Mouse (Mus musculus): ENCODE measurements around the gene Itsn2. TPM values are rescaled to one million over a fixed set of nuclear protein-coding genes. Genes with fewer than 3 reads are reported as not detected.

Itsn2 gene
- polyA plus RNA-seq, 1 experiment from 2014 or later = 33.3 TPM

- Histone ChIP-seq H3K36me3 (ENCODE audit: insufficient read depth, low read length) (peaks cover 6% of the 10 kb centered on the region), H3K9me3 (ENCODE audit: low read length) (no peaks in the 10 kb centered on the region), H3K4me3 (ENCODE audit: low read length) (no peak overlapping the region), H3K4me1 (ENCODE audit: insufficient read depth, low read length) (peaks cover 3% of the 10 kb centered on the region; the same call in 1 of the 2 replicates), H3K27me3 (ENCODE audit: insufficient read depth, low read length) (no peaks in the 10 kb centered on the region), H3K9ac (replicated peaks; ENCODE audit: low read length) (no peak overlapping the region), H3K27ac (ENCODE audit: low read length) (no peak overlapping the region), H3K4me2 (replicated peaks; ENCODE audit: low read depth, low read length) (peak overlapping the region; percentile 24; the same call in 1 of the 2 replicates)
- 0% methylated on average over 7 of the region's 7 CpGs for WGBS
- ATAC-seq (ENCODE audit: low FRiP score, low TSS enrichment) = peak; percentile 95
Measured at GRCm38 (mm10) chr12:4717417-4717816, 125.0 kb downstream of the Itsn2 start.

- Histone ChIP-seq H3K27ac (ENCODE audit: low read length) (no peak overlapping the region), H3K27me3 (ENCODE audit: insufficient read depth, low read length) (no peaks in the 10 kb centered on the region), H3K4me1 (ENCODE audit: insufficient read depth, low read length) (peaks cover 3% of the 10 kb centered on the region; the same call in 1 of the 2 replicates), H3K36me3 (ENCODE audit: insufficient read depth, low read length) (no peaks in the 10 kb centered on the region), H3K9me3 (ENCODE audit: low read length) (no peaks in the 10 kb centered on the region), H3K9ac (replicated peaks; ENCODE audit: low read length) (no peak overlapping the region), H3K4me2 (replicated peaks; ENCODE audit: low read depth, low read length) (no peak overlapping the region), H3K4me3 (ENCODE audit: low read length) (no peak overlapping the region)
- ATAC-seq (ENCODE audit: low FRiP score, low TSS enrichment) = no peak
- WGBS = 72% methylated on average over 13 of the region's 13 CpGs
Measured at GRCm38 (mm10) chr12:4719066-4719761, 126.8 kb downstream of the Itsn2 start.

GRCm38 (mm10) chr12:4719762-4720754 lies 127.6 kb downstream of the Itsn2 start:
- WGBS = 72% methylated on average over 17 of the region's 17 CpGs
- H3K4me3 ChIP-seq (ENCODE audit: low read length) = no peak overlapping the region
- H3K27ac ChIP-seq (ENCODE audit: low read length) = no peak overlapping the region
- no peaks in the 10 kb centered on the region for H3K27me3 ChIP-seq (ENCODE audit: insufficient read depth, low read length)
- H3K9ac ChIP-seq (replicated peaks; ENCODE audit: low read length) = no peak overlapping the region
- H3K36me3 ChIP-seq (ENCODE audit: insufficient read depth, low read length) = no peaks in the 10 kb centered on the region
- H3K4me1 ChIP-seq (ENCODE audit: insufficient read depth, low read length) = peaks cover 3% of the 10 kb centered on the region; the same call in 1 of the 2 replicates
- H3K4me2 ChIP-seq (replicated peaks; ENCODE audit: low read depth, low read length) = no peak overlapping the region
- H3K9me3 ChIP-seq (ENCODE audit: low read length) = no peaks in the 10 kb centered on the region
- no peak for ATAC-seq (ENCODE audit: low FRiP score, low TSS enrichment)

- WGBS = 91% methylated on average over 3 of the region's 3 CpGs
- no peak overlapping the region for H3K4me2 ChIP-seq (replicated peaks; ENCODE audit: low read depth, low read length)
- no peak overlapping the region for H3K4me3 ChIP-seq (ENCODE audit: low read length)
- no peaks in the 10 kb centered on the region for H3K36me3 ChIP-seq (ENCODE audit: insufficient read depth, low read length)
- no peak overlapping the region for H3K9ac ChIP-seq (replicated peaks; ENCODE audit: low read length)
- no peaks in the 10 kb centered on the region for H3K4me1 ChIP-seq (ENCODE audit: insufficient read depth, low read length)
- no peak overlapping the region for H3K27ac ChIP-seq (ENCODE audit: low read length)
- no peaks in the 10 kb centered on the region for H3K27me3 ChIP-seq (ENCODE audit: insufficient read depth, low read length)
- ATAC-seq (ENCODE audit: low FRiP score, low TSS enrichment) = no peak
- peaks cover 3% of the 10 kb centered on the region; the same call in 1 of the 2 replicates for H3K9me3 ChIP-seq (ENCODE audit: low read length)
Measured at GRCm38 (mm10) chr12:4729165-4729564, 136.7 kb downstream of the Itsn2 start.

GRCm38 (mm10) chr12:4731629-4732028 lies 139.2 kb downstream of the Itsn2 start:
- no peak overlapping the region for H3K4me2 ChIP-seq (replicated peaks; ENCODE audit: low read depth, low read length)
- H3K36me3 ChIP-seq (ENCODE audit: insufficient read depth, low read length) = no peaks in the 10 kb centered on the region
- no peaks in the 10 kb centered on the region for H3K4me1 ChIP-seq (ENCODE audit: insufficient read depth, low read length)
- no peaks in the 10 kb centered on the region for H3K27me3 ChIP-seq (ENCODE audit: insufficient read depth, low read length)
- 36% methylated on average over 4 of the region's 4 CpGs for WGBS
- peaks cover 3% of the 10 kb centered on the region; the same call in 1 of the 2 replicates for H3K9me3 ChIP-seq (ENCODE audit: low read length)
- no peak overlapping the region for H3K9ac ChIP-seq (replicated peaks; ENCODE audit: low read length)
- H3K27ac ChIP-seq (ENCODE audit: low read length) = no peak overlapping the region
- ATAC-seq (ENCODE audit: low FRiP score, low TSS enrichment) = peak; percentile 42; the same call in 1 of the 2 replicates
- H3K4me3 ChIP-seq (ENCODE audit: low read length) = no peak overlapping the region

GRCm38 (mm10) chr12:4732332-4732731 lies 139.9 kb downstream of the Itsn2 start:
- H3K4me3 ChIP-seq (ENCODE audit: low read length) = no peak overlapping the region
- H3K27ac ChIP-seq (ENCODE audit: low read length) = no peak overlapping the region
- H3K4me1 ChIP-seq (ENCODE audit: insufficient read depth, low read length) = no peaks in the 10 kb centered on the region
- H3K27me3 ChIP-seq (ENCODE audit: insufficient read depth, low read length) = no peaks in the 10 kb centered on the region
- H3K36me3 ChIP-seq (ENCODE audit: insufficient read depth, low read length) = no peaks in the 10 kb centered on the region
- ATAC-seq (ENCODE audit: low FRiP score, low TSS enrichment) = peak; percentile 82
- H3K9me3 ChIP-seq (ENCODE audit: low read length) = peaks cover 3% of the 10 kb centered on the region; the same call in 1 of the 2 replicates
- H3K9ac ChIP-seq (replicated peaks; ENCODE audit: low read length) = no peak overlapping the region
- WGBS = 22% methylated on average over 4 of the region's 4 CpGs
- no peak overlapping the region for H3K4me2 ChIP-seq (replicated peaks; ENCODE audit: low read depth, low read length)

GRCm38 (mm10) chr12:4738031-4738576 lies 145.7 kb downstream of the Itsn2 start, which contains the start of gene Fam228a:
Gene Fam228a, minus strand, starts transcription at chr12:4738430.
- no peaks in the 10 kb centered on the region for H3K9me3 ChIP-seq (ENCODE audit: low read length)
- WGBS = 84% methylated on average over 18 of the region's 18 CpGs

GRCm38 (mm10) chr12:4740823-4741222 lies 148.4 kb downstream of the Itsn2 start:
- Histone ChIP-seq H3K4me1 (ENCODE audit: insufficient read depth, low read length) (no peaks in the 10 kb centered on the region), H3K9me3 (ENCODE audit: low read length) (no peaks in the 10 kb centered on the region), H3K4me2 (replicated peaks; ENCODE audit: low read depth, low read length) (no peak overlapping the region), H3K27me3 (ENCODE audit: insufficient read depth, low read length) (no peaks in the 10 kb centered on the region), H3K36me3 (ENCODE audit: insufficient read depth, low read length) (no peaks in the 10 kb centered on the region), H3K27ac (ENCODE audit: low read length) (no peak overlapping the region), H3K4me3 (ENCODE audit: low read length) (no peak overlapping the region), H3K9ac (replicated peaks; ENCODE audit: low read length) (no peak overlapping the region)
- WGBS = 77% methylated on average over 7 of the region's 7 CpGs
- no peak for ATAC-seq (ENCODE audit: low FRiP score, low TSS enrichment)

More at GRCm38 (mm10) chr12:4738031-4738576, 145.7 kb downstream of the Itsn2 start, which contains the start of gene Fam228a:
- no peak within 1 kb of the TSS for H3K4me3 ChIP-seq (ENCODE audit: low read length)
- no peak within 1 kb of the TSS for H3K9ac ChIP-seq (replicated peaks; ENCODE audit: low read length)
- H3K27ac ChIP-seq (ENCODE audit: low read length) = no peak within 1 kb of the TSS
- H3K36me3 ChIP-seq (ENCODE audit: insufficient read depth, low read length) = no peaks in the 10 kb centered on the region
- no peak for ATAC-seq (ENCODE audit: low FRiP score, low TSS enrichment)
- H3K4me2 ChIP-seq (replicated peaks; ENCODE audit: low read depth, low read length) = no peak within 1 kb of the TSS
- H3K4me1 ChIP-seq (ENCODE audit: insufficient read depth, low read length) = no peaks in the 10 kb centered on the region
- H3K27me3 ChIP-seq (ENCODE audit: insufficient read depth, low read length) = no peaks in the 10 kb centered on the region

GRCm38 (mm10) chr12:4742183-4742582 lies 149.7 kb downstream of the Itsn2 start:
- H3K27ac ChIP-seq (ENCODE audit: low read length) = no peak overlapping the region
- WGBS = 84% methylated on average over 3 of the region's 3 CpGs
- H3K4me2 ChIP-seq (replicated peaks; ENCODE audit: low read depth, low read length) = no peak overlapping the region
- no peaks in the 10 kb centered on the region for H3K36me3 ChIP-seq (ENCODE audit: insufficient read depth, low read length)
- no peak for ATAC-seq (ENCODE audit: low FRiP score, low TSS enrichment)
- H3K9ac ChIP-seq (replicated peaks; ENCODE audit: low read length) = no peak overlapping the region
- H3K27me3 ChIP-seq (ENCODE audit: insufficient read depth, low read length) = no peaks in the 10 kb centered on the region
- H3K4me1 ChIP-seq (ENCODE audit: insufficient read depth, low read length) = no peaks in the 10 kb centered on the region
- H3K4me3 ChIP-seq (ENCODE audit: low read length) = no peak overlapping the region
- no peaks in the 10 kb centered on the region for H3K9me3 ChIP-seq (ENCODE audit: low read length)

All from kidney, embryonic 16.5 days (tissue).